7 mouse cellular contexts compared by ENCODE assay signal in genomic region chrX:93831561-93832336, GRCm38 (mm10). TPM values are rescaled to one million over a fixed set of nuclear protein-coding genes. Genes with fewer than 3 reads are reported as not detected.
DNase-seq lines count a peak whose midpoint lies in the region; ATAC-seq lines count a peak whose summit lies in the region.

Pdk3 (minus strand) TSS chrX:93832201.

- DNase-seq in adrenal gland, postnatal 14 days, result peak; percentile 78
- peak; percentile 86 for DNase-seq in embryonic facial prominence, embryonic 11.5 days (ENCODE audit: low spot score)
- peak; percentile 81 for DNase-seq in kidney, adult 18-20 months
- DNase-seq in limb, embryonic 11.5 days (ENCODE audit: low spot score), result peak; percentile 82
- DNase-seq in midbrain, embryonic 14.5 days, result peak; percentile 92
- peak; percentile 72 to 73 for DNase-seq in spleen, adult 18-20 months

- H3K4me3 ChIP-seq in embryonic facial prominence, embryonic 11.5 days (ENCODE audit: low read depth, low read length), result peak within 1 kb of the TSS; percentile 46
- H3K4me3 ChIP-seq in limb, embryonic 11.5 days (ENCODE audit: low read depth, low read length), result peak within 1 kb of the TSS; percentile 51
- peak within 1 kb of the TSS; percentile 53 for H3K4me3 ChIP-seq in midbrain, embryonic 14.5 days (replicated peaks; ENCODE audit: low read depth, low read length)

- peak within 1 kb of the TSS; percentile 29; the same call in 1 of the 2 replicates for H3K27ac ChIP-seq in embryonic facial prominence, embryonic 11.5 days (replicated peaks; ENCODE audit: low read depth, low read length)
- H3K27ac ChIP-seq in limb, embryonic 11.5 days (replicated peaks; ENCODE audit: low read depth, low read length), result peak within 1 kb of the TSS; percentile 89
- H3K27ac ChIP-seq in midbrain, embryonic 14.5 days (replicated peaks; ENCODE audit: low read depth, low read length), result peak within 1 kb of the TSS; percentile 71

- H3K4me1 ChIP-seq in embryonic facial prominence, embryonic 11.5 days (ENCODE audit: control insufficient read depth, insufficient read depth, low read length), result no peaks in the 10 kb centered on the region
- no peaks in the 10 kb centered on the region for H3K4me1 ChIP-seq in limb, embryonic 11.5 days (ENCODE audit: control insufficient read depth, insufficient read depth, low read length)
- no peaks in the 10 kb centered on the region for H3K4me1 ChIP-seq in midbrain, embryonic 14.5 days (ENCODE audit: control insufficient read depth, insufficient read depth, low read length)

- peak; percentile 97 for ATAC-seq in embryonic facial prominence, embryonic 11.5 days (replicated peaks; ENCODE audit: insufficient number of reproducible peaks, low FRiP score, low TSS enrichment, low read depth)
- peak; percentile 97 for ATAC-seq in granulocyte monocyte progenitor cell, adult 5-6 weeks (replicated peaks; ENCODE audit: poor library complexity, severe bottlenecking)
- peak; percentile 96 for ATAC-seq in limb, embryonic 11.5 days (ENCODE audit: insufficient number of reproducible peaks, low FRiP score, low TSS enrichment, low read depth)
- ATAC-seq in midbrain, embryonic 14.5 days (ENCODE audit: low FRiP score, low TSS enrichment), result peak; percentile 97

- 23% methylated on average over 63 of the region's 68 CpGs for WGBS in embryonic facial prominence, embryonic 11.5 days
- WGBS in limb, embryonic 11.5 days, result 21% methylated on average over 57 of the region's 68 CpGs
- 17% methylated on average over 62 of the region's 68 CpGs for WGBS in midbrain, embryonic 14.5 days

- no peaks in the 10 kb centered on the region for H3K27me3 ChIP-seq in embryonic facial prominence, embryonic 11.5 days (ENCODE audit: control insufficient read depth, insufficient read depth, low read length)
- no peaks in the 10 kb centered on the region for H3K27me3 ChIP-seq in limb, embryonic 11.5 days (ENCODE audit: control insufficient read depth, insufficient read depth, low read length)
- H3K27me3 ChIP-seq in midbrain, embryonic 14.5 days (ENCODE audit: control insufficient read depth, insufficient read depth, low read length), result no peaks in the 10 kb centered on the region

- H3K36me3 ChIP-seq in embryonic facial prominence, embryonic 11.5 days (replicated peaks; ENCODE audit: control insufficient read depth, insufficient read depth, low read depth, low read length), result no peaks in the 10 kb centered on the region
- H3K36me3 ChIP-seq in limb, embryonic 11.5 days (ENCODE audit: control insufficient read depth, insufficient read depth, low read length), result no peaks in the 10 kb centered on the region
- no peaks in the 10 kb centered on the region for H3K36me3 ChIP-seq in midbrain, embryonic 14.5 days (ENCODE audit: control insufficient read depth, insufficient read depth, low read length)

- peak within 1 kb of the TSS; percentile 61 for H3K9ac ChIP-seq in embryonic facial prominence, embryonic 11.5 days (replicated peaks; ENCODE audit: low read length)
- peak within 1 kb of the TSS; percentile 59 for H3K9ac ChIP-seq in limb, embryonic 11.5 days (ENCODE audit: low read length)
- H3K9ac ChIP-seq in midbrain, embryonic 14.5 days (replicated peaks; ENCODE audit: low read length), result peak within 1 kb of the TSS; percentile 56

- H3K4me2 ChIP-seq in embryonic facial prominence, embryonic 11.5 days (ENCODE audit: low read depth, low read length), result peak within 1 kb of the TSS; percentile 38
- peak within 1 kb of the TSS; percentile 38 for H3K4me2 ChIP-seq in limb, embryonic 11.5 days (ENCODE audit: low read depth, severe bottlenecking)
- H3K4me2 ChIP-seq in midbrain, embryonic 14.5 days (ENCODE audit: low read length), result peak within 1 kb of the TSS; percentile 66

- H3K9me3 ChIP-seq in embryonic facial prominence, embryonic 11.5 days (replicated peaks; ENCODE audit: control insufficient read depth, low read length), result no peaks in the 10 kb centered on the region
- H3K9me3 ChIP-seq in limb, embryonic 11.5 days (ENCODE audit: control insufficient read depth, low read length), result no peaks in the 10 kb centered on the region
- no peaks in the 10 kb centered on the region for H3K9me3 ChIP-seq in midbrain, embryonic 14.5 days (ENCODE audit: control insufficient read depth, low read length)

RNA-seq across cellular contexts. Expression of gene Pdk3, which starts in this region (rescaled TPM):
- total RNA-seq in adrenal gland, postnatal 14 days (2021), result 12.5 and 13.5 TPM in 2 replicates
- 77.3 and 79.1 TPM in 2 replicates for polyA plus RNA-seq in embryonic facial prominence, embryonic 11.5 days (2014; fragmentation: Nextera tagmentation; extraction: Ambion mirVana)
- 42.8 and 59.4 TPM in 2 replicates for total RNA-seq in granulocyte monocyte progenitor cell, adult 5-6 weeks (2014; fragmentation: Nextera tagmentation)
- 49.8 and 55.5 TPM in 2 replicates for total RNA-seq in granulocyte monocyte progenitor cell, adult 5-6 weeks (2017)
- polyA plus RNA-seq in limb, embryonic 11.5 days (2014; fragmentation: Nextera tagmentation; extraction: Ambion mirVana), result 86.2 and 87.3 TPM in 2 replicates
- polyA plus RNA-seq in midbrain, embryonic 14.5 days (2014; fragmentation: Nextera tagmentation; extraction: Ambion mirVana), result 19.0 and 25.8 TPM in 2 replicates

Comparison
In these comparisons a context has a peak if more than half of its experiments do, and no peak if none do; other contexts are left out.
1. Peak in every context shown above with its lines: DNase-seq, ATAC-seq, H3K4me3 ChIP-seq and H3K27ac ChIP-seq.
2. H3K27ac ChIP-seq: peak in every context shown above with its lines; median percentile 89 in limb, embryonic 11.5 days; 71 in midbrain, embryonic 14.5 days; 29 in embryonic facial prominence, embryonic 11.5 days.